17 mouse cellular contexts compared by ENCODE assay signal in the genomic region with DNA sequence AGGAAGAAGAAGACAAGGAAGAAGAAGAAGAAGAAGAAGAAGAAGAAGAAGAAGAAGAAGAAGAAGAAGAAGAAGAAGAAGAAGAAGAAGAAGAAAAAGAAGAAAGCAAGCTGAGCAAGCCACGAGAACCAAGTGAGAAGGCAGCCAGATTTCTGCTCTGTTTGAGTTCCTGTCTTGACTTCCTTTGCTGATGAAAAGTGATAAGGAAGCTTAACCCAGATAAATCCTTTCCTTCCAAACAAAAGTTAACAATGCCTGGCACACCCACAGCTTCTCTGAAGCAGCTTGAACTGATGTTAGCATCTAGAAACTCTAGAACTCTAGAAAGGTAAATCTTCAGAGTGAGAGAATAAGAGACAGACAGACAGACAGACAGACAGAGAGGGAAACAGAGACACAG. TPM values are rescaled to one million over a fixed set of nuclear protein-coding genes. Genes with fewer than 3 reads are reported as not detected.
DNase-seq lines count a peak whose midpoint lies in the region; ATAC-seq and TF ChIP-seq lines count a peak whose summit lies in the region.
"Had no signal": no experiment of that assay in that cellular context is flagged by ENCODE, and none has a peak within 500 bp of the region (broad histone marks: within the 10 kb centered on the region; RNA-seq: fewer than 3 reads in every experiment).

No protein-coding gene starts in this region.

- 54% methylated on average over 1 of the region's 1 CpGs for WGBS in kidney, adult 2 months
- 48% methylated on average over 1 of the region's 1 CpGs for WGBS in kidney, embryonic 14.5 days
- WGBS in lung, postnatal 0 days: 8% methylated on average over 1 of the region's 1 CpGs
- WGBS in lung, adult 2 months: 28% methylated on average over 1 of the region's 1 CpGs

- TF ChIP-seq CTCF in kidney, adult 2 months (conservative IDR thresholded peaks at IDR 0.05; ENCODE audit: insufficient read depth, insufficient read length, low read depth, low read length): no peak
- no peak for TF ChIP-seq CTCF in lung, postnatal 0 days (IDR thresholded peaks at IDR 0.05)
- TF ChIP-seq CTCF in lung, adult 2 months (IDR thresholded peaks at IDR 0.05; ENCODE audit: insufficient read depth, low read length): no peak

- H3K27me3 ChIP-seq in kidney, adult 2 months (replicated peaks; ENCODE audit: control insufficient read depth, insufficient read depth, low read length): no peaks in the 10 kb centered on the region
- H3K27me3 ChIP-seq in kidney, embryonic 14.5 days (ENCODE audit: control insufficient read depth, insufficient read depth, low read length): no peaks in the 10 kb centered on the region
- no peaks in the 10 kb centered on the region for H3K27me3 ChIP-seq in lung, postnatal 0 days (replicated peaks; ENCODE audit: insufficient read depth, low read length)
- H3K27me3 ChIP-seq: embryonic facial prominence, embryonic 12.5 days; forebrain, embryonic 15.5 days; hindbrain, embryonic 13.5 days had no signal

- no peak overlapping the region; the same call in 1 of the 2 replicates for H3K27ac ChIP-seq in kidney, adult 2 months (ENCODE audit: insufficient read depth, low read depth, low read length)
- no peak overlapping the region for H3K27ac ChIP-seq in kidney, embryonic 14.5 days (ENCODE audit: low read depth, low read length)
- H3K27ac ChIP-seq in lung, postnatal 0 days (ENCODE audit: low read length): no peak overlapping the region
- H3K27ac ChIP-seq: embryonic facial prominence, embryonic 12.5 days; forebrain, embryonic 15.5 days; hindbrain, embryonic 13.5 days; hindbrain, postnatal 0 days had no signal

- TF ChIP-seq POLR2A in kidney, adult 2 months (IDR thresholded peaks at IDR 0.05; ENCODE audit: low read depth, low read length): no peak
- TF ChIP-seq POLR2A in lung, adult 2 months (IDR thresholded peaks at IDR 0.05; ENCODE audit: borderline replicate concordance, extremely low read depth, low read depth, low read length): no peak

- ATAC-seq in kidney, embryonic 14.5 days (ENCODE audit: low FRiP score, low TSS enrichment): no peak
- ATAC-seq in lung, postnatal 0 days: peak; percentile 48
- ATAC-seq: forebrain, embryonic 15.5 days; hindbrain, postnatal 0 days had no signal

- H3K4me3 ChIP-seq in kidney, adult 2 months (ENCODE audit: insufficient read depth, low read depth, low read length): no peak overlapping the region
- no peak overlapping the region for H3K4me3 ChIP-seq in kidney, embryonic 14.5 days (ENCODE audit: low read length)
- no peak overlapping the region for H3K4me3 ChIP-seq in lung, postnatal 0 days (ENCODE audit: low read depth, low read length)
- no peak overlapping the region for H3K4me3 ChIP-seq in lung, adult 2 months (replicated peaks; ENCODE audit: extremely low read depth, low read depth, low read length)
- H3K4me3 ChIP-seq: embryonic facial prominence, embryonic 12.5 days; forebrain, embryonic 15.5 days; hindbrain, embryonic 13.5 days had no signal

- H3K4me1 ChIP-seq in kidney, adult 2 months (ENCODE audit: control insufficient read depth, insufficient read depth, low read length): no peaks in the 10 kb centered on the region
- H3K4me1 ChIP-seq in kidney, embryonic 14.5 days (ENCODE audit: control insufficient read depth, insufficient read depth, low read length): peaks cover 32% of the 10 kb centered on the region
- peaks cover 4% of the 10 kb centered on the region; the same call in 1 of the 2 replicates for H3K4me1 ChIP-seq in lung, postnatal 0 days (ENCODE audit: insufficient read depth, low read depth, low read length)
- H3K4me1 ChIP-seq in lung, adult 2 months (ENCODE audit: control insufficient read depth, insufficient read depth, low read length): peaks cover 13% of the 10 kb centered on the region
- H3K4me1 ChIP-seq: forebrain, embryonic 15.5 days; hindbrain, embryonic 13.5 days had no signal

- intact Hi-C loops in heart, postnatal 10 days (cut with DNase I): no loop called here

- H3K9me3 ChIP-seq in kidney, embryonic 14.5 days (ENCODE audit: control insufficient read depth, low read length): peaks cover 10% of the 10 kb centered on the region; the same call in 1 of the 2 replicates
- no peaks in the 10 kb centered on the region for H3K9me3 ChIP-seq in lung, postnatal 0 days (ENCODE audit: low read length)
- H3K9me3 ChIP-seq: embryonic facial prominence, embryonic 12.5 days had no signal

- peak; percentile 55; the same call in 1 of the 2 replicates for TF ChIP-seq EP300 in lung, postnatal 0 days (IDR thresholded peaks at IDR 0.05)

- no peaks in the 10 kb centered on the region for H3K36me3 ChIP-seq in kidney, adult 2 months (ENCODE audit: control insufficient read depth, insufficient read depth, low read length)
- no peaks in the 10 kb centered on the region for H3K36me3 ChIP-seq in kidney, embryonic 14.5 days (ENCODE audit: control insufficient read depth, insufficient read depth, low read length)
- no peaks in the 10 kb centered on the region; the same call in 1 of the 2 replicates for H3K36me3 ChIP-seq in lung, postnatal 0 days (ENCODE audit: insufficient read depth, low read length)
- H3K36me3 ChIP-seq: embryonic facial prominence, embryonic 12.5 days; forebrain, embryonic 15.5 days; hindbrain, embryonic 13.5 days had no signal

- no peak overlapping the region for H3K4me2 ChIP-seq in kidney, embryonic 14.5 days (replicated peaks; ENCODE audit: low read depth, low read length)
- no peak overlapping the region for H3K4me2 ChIP-seq in lung, postnatal 0 days (replicated peaks; ENCODE audit: low read depth, low read length)
- H3K4me2 ChIP-seq: embryonic facial prominence, embryonic 12.5 days; forebrain, embryonic 15.5 days; hindbrain, embryonic 13.5 days had no signal

- H3K9ac ChIP-seq in kidney, embryonic 14.5 days (ENCODE audit: low read depth, low read length): no peak overlapping the region
- H3K9ac ChIP-seq in lung, postnatal 0 days (replicated peaks; ENCODE audit: low read depth): no peak overlapping the region
- H3K9ac ChIP-seq: embryonic facial prominence, embryonic 12.5 days; forebrain, embryonic 15.5 days; hindbrain, embryonic 13.5 days had no signal

- DNase-seq in heart, adult 9 months (ENCODE audit: low spot score in 2 of 2): peak; percentile 33 to 44
- no peak for DNase-seq in heart, postnatal 10 days
- DNase-seq in kidney, adult 2 months: peak; percentile 46
- DNase-seq in lung, postnatal 0 days (ENCODE audit: low spot score): peak; percentile 51
- DNase-seq in lung, adult 2 months: no peak
- DNase-seq in lung, postnatal 36 days: peak; percentile 64
- no peak for DNase-seq in cerebellum, postnatal 10 days
- DNase-seq: adrenal gland, postnatal 10 days; cerebellum, adult 11 months; cerebellum, adult 8-10 months; cerebellum, postnatal 25 days; gastrocnemius, postnatal 14 days had no signal

RNA-seq across cellular contexts. Expression of a gene that starts 14.4 kb away (rescaled TPM):
- 10 to 100 TPM in 1 of 2 experiments, 1 to 10 TPM in 1; 8.5 to 14.8 TPM for total RNA-seq in heart, postnatal 10 days (2021)
- 2.6 and 3.2 TPM in 2 replicates for polyA plus RNA-seq in kidney, adult 2 months (2012; rRNA removed)
- polyA plus RNA-seq in kidney, embryonic 14.5 days (2014; fragmentation: Nextera tagmentation; extraction: Ambion mirVana): 51.6 and 63.8 TPM in 2 replicates
- 12.9 and 22.7 TPM in 2 replicates for polyA plus RNA-seq in lung, postnatal 0 days (2015; fragmentation: Nextera tagmentation; extraction: Ambion mirVana)
- 4.4 and 8.4 TPM in 2 replicates for polyA plus RNA-seq in lung, adult 2 months (2012; rRNA removed)

Comparison
In these comparisons a context has a peak if more than half of its experiments do, and no peak if none do; other contexts are left out.
1. DNase-seq: peak in heart, adult 9 months (2 of 2), kidney, adult 2 months (single experiment), lung, postnatal 0 days (single experiment) and lung, postnatal 36 days (single experiment); none in heart, postnatal 10 days (0 of 2), lung, adult 2 months (single experiment) and cerebellum, postnatal 10 days (0 of 2).